Comparison of ENCODE assay signal across 8 mouse cellular contexts in the genomic region with DNA sequence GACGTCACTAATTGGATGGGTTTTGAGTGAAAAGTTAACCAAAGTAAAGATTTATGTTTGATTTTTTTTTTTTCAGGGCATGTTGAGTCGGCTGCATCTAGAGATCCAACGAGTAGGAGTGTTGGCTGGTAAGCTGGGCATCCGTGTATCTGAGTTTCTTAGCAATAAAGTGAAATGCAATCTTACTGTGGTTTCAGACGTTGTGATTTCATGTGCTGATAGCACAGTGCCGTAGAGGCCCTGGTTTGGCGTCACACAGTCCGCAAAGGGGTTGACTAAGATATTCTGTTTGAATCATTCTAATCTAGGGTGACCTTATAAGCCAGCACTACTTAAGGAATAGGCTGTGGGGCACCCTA. TPM values are rescaled to one million over a fixed set of nuclear protein-coding genes. Genes with fewer than 3 reads are reported as not detected.
A peak's percentile ranks its signal among the peaks of the same experiment; 100 is the strongest.
DNase-seq lines count a peak whose midpoint lies in the region; ATAC-seq and TF ChIP-seq lines count a peak whose summit lies in the region.

No protein-coding gene starts in this region.

- H3K4me2 ChIP-seq in hindbrain, postnatal 0 days (ENCODE audit: low read depth, low read length): peak overlapping the region; percentile 90

- intact Hi-C loops in left cerebral cortex, adult 2 months (cut with DNase I): loop anchor here (2.0 kb wide), 1 partner anchor 126 kb away; no protein-coding TSS in a partner anchor

- DNase-seq in left cerebral cortex, adult 2 months (ENCODE audit: extremely low spot score in 1 of 2, low spot score in 2 of 2): peak in 1 of 2 experiments; percentile 18
- no peak for DNase-seq in left cerebral cortex, adult 11 months (ENCODE audit: low spot score)
- no peak for DNase-seq in hindbrain, postnatal 0 days (ENCODE audit: low spot score)
- peak; percentile 57 for DNase-seq in naive thymus-derived CD4-positive, alpha-beta T cell, adult 2 months (ENCODE audit: low read depth)
- DNase-seq in layer of hippocampus, adult 8-10 months (ENCODE audit: low spot score in 2 of 2): no peak
- DNase-seq in yolk sac, embryonic 10.5 days (ENCODE audit: low spot score): no peak
- no peak for DNase-seq in frontal cortex, adult 2 months (ENCODE audit: extremely low spot score in 1 of 2, low spot score in 1 of 2)

- peak overlapping the region; percentile 71 for H3K4me3 ChIP-seq in left cerebral cortex, adult 2 months
- H3K4me3 ChIP-seq in brown adipose tissue, adult 24 weeks (ENCODE audit: insufficient read depth, low read depth, low read length): peak overlapping the region; percentile 66
- H3K4me3 ChIP-seq in hindbrain, postnatal 0 days (ENCODE audit: low read length): peak overlapping the region; percentile 60

- no peaks in the 10 kb centered on the region for H3K27me3 ChIP-seq in hindbrain, postnatal 0 days (ENCODE audit: insufficient read depth, low read length)

- no peaks in the 10 kb centered on the region for H3K36me3 ChIP-seq in hindbrain, postnatal 0 days (ENCODE audit: insufficient read depth, low read length)

- 1% methylated on average over 8 of the region's 8 CpGs for WGBS in hindbrain, postnatal 0 days

- no peak for TF ChIP-seq CTCF in left cerebral cortex, adult 2 months (IDR thresholded peaks at IDR 0.05)
- TF ChIP-seq CTCF in hindbrain, postnatal 0 days (IDR thresholded peaks at IDR 0.05; ENCODE audit: low read depth): no peak

- H3K9ac ChIP-seq in hindbrain, postnatal 0 days (replicated peaks; ENCODE audit: low read length): peak overlapping the region; percentile 71

- H3K9me3 ChIP-seq in hindbrain, postnatal 0 days (ENCODE audit: low read length): no peaks in the 10 kb centered on the region

- H3K4me1 ChIP-seq in brown adipose tissue, adult 24 weeks (ENCODE audit: control insufficient read depth, insufficient read depth, insufficient read length, low read length): peaks cover 15% of the 10 kb centered on the region; the same call in 1 of the 2 replicates
- peaks cover 31% of the 10 kb centered on the region for H3K4me1 ChIP-seq in hindbrain, postnatal 0 days (ENCODE audit: insufficient read depth, low read length)

- ATAC-seq in hindbrain, postnatal 0 days: no peak

- peak overlapping the region; percentile 79 for H3K27ac ChIP-seq in left cerebral cortex, adult 2 months
- H3K27ac ChIP-seq in brown adipose tissue, adult 24 weeks (replicated peaks; ENCODE audit: low read depth, low read length): peak overlapping the region; percentile 36
- peak overlapping the region; percentile 82 for H3K27ac ChIP-seq in hindbrain, postnatal 0 days

RNA-seq across cellular contexts. Expression of a gene that starts 0.8 kb away (rescaled TPM):
- 10 to 100 TPM; 81.3 to 85.3 TPM for total RNA-seq in left cerebral cortex, adult 2 months (2021)
- 32.1 and 42.0 TPM in 2 replicates for polyA plus RNA-seq in brown adipose tissue, adult 24 weeks (2012; ENCODE audit: insufficient read depth, insufficient read length, missing spikeins)
- 159 and 165 TPM in 2 replicates for total RNA-seq in hindbrain, postnatal 0 days (2014; rRNA removed)
- 64.0 and 66.1 TPM in 2 replicates for polyA plus RNA-seq in hindbrain, postnatal 0 days (2015; fragmentation: Nextera tagmentation; extraction: Ambion mirVana)
- total RNA-seq in layer of hippocampus, adult 8-10 months (2022): 100 to 1,000 TPM in 2 of 4 experiments, 10 to 100 TPM in 2; 82.9 to 106 (median 97.4) TPM
- 194 and 212 TPM in 2 replicates for polyA plus RNA-seq in frontal cortex, adult 2 months (2012; rRNA removed)

RNA-seq across cellular contexts. Expression of a gene that starts 5.5 kb away (rescaled TPM):
- total RNA-seq in left cerebral cortex, adult 2 months (2021): 10 to 100 TPM; 53.6 to 54.1 TPM
- not detected in 2 replicates for polyA plus RNA-seq in brown adipose tissue, adult 24 weeks (2012; ENCODE audit: insufficient read depth, insufficient read length, missing spikeins)
- 2.7 and 4.0 TPM in 2 replicates for total RNA-seq in hindbrain, postnatal 0 days (2014; rRNA removed)
- 10.6 and 14.7 TPM in 2 replicates for polyA plus RNA-seq in hindbrain, postnatal 0 days (2015; fragmentation: Nextera tagmentation; extraction: Ambion mirVana)
- total RNA-seq in layer of hippocampus, adult 8-10 months (2022): 10 to 100 TPM; 63.4 to 66.7 (median 65.6) TPM
- polyA plus RNA-seq in frontal cortex, adult 2 months (2012; rRNA removed): 97.2 and 118 TPM in 2 replicates

RNA-seq across cellular contexts. Expression of a gene that starts 21.1 kb away (rescaled TPM):
- 10 to 100 TPM; 89.1 to 97.5 TPM for total RNA-seq in left cerebral cortex, adult 2 months (2021)
- 8.2 and 10.1 TPM in 2 replicates for polyA plus RNA-seq in brown adipose tissue, adult 24 weeks (2012; ENCODE audit: insufficient read depth, insufficient read length, missing spikeins)
- total RNA-seq in hindbrain, postnatal 0 days (2014; rRNA removed): 87.9 and 99.2 TPM in 2 replicates
- polyA plus RNA-seq in hindbrain, postnatal 0 days (2015; fragmentation: Nextera tagmentation; extraction: Ambion mirVana): 14.9 and 16.0 TPM in 2 replicates
- 100 to 1,000 TPM in 1 of 4 experiments, 10 to 100 TPM in 3; 72.1 to 120 (median 88.4) TPM for total RNA-seq in layer of hippocampus, adult 8-10 months (2022)
- polyA plus RNA-seq in frontal cortex, adult 2 months (2012; rRNA removed): 85.1 and 85.3 TPM in 2 replicates

RNA-seq across cellular contexts. Expression of a gene that starts 40.1 kb away (rescaled TPM):
- total RNA-seq in left cerebral cortex, adult 2 months (2021): 100 to 1,000 TPM; 134 to 144 TPM
- not detected in 2 replicates for polyA plus RNA-seq in brown adipose tissue, adult 24 weeks (2012; ENCODE audit: insufficient read depth, insufficient read length, missing spikeins)
- total RNA-seq in hindbrain, postnatal 0 days (2014; rRNA removed): 152 and 163 TPM in 2 replicates
- 42.1 and 43.7 TPM in 2 replicates for polyA plus RNA-seq in hindbrain, postnatal 0 days (2015; fragmentation: Nextera tagmentation; extraction: Ambion mirVana)
- 100 to 1,000 TPM; 134 to 172 (median 153) TPM for total RNA-seq in layer of hippocampus, adult 8-10 months (2022)
- 116 and 124 TPM in 2 replicates for polyA plus RNA-seq in frontal cortex, adult 2 months (2012; rRNA removed)

RNA-seq across cellular contexts. Expression of a gene that starts 49.7 kb away (rescaled TPM):
- total RNA-seq in left cerebral cortex, adult 2 months (2021): 10 to 100 TPM; 34.5 to 37.1 TPM
- polyA plus RNA-seq in brown adipose tissue, adult 24 weeks (2012; ENCODE audit: insufficient read depth, insufficient read length, missing spikeins): 6.6 and 9.8 TPM in 2 replicates
- 45.9 and 55.3 TPM in 2 replicates for total RNA-seq in hindbrain, postnatal 0 days (2014; rRNA removed)
- polyA plus RNA-seq in hindbrain, postnatal 0 days (2015; fragmentation: Nextera tagmentation; extraction: Ambion mirVana): 26.3 and 26.4 TPM in 2 replicates
- total RNA-seq in layer of hippocampus, adult 8-10 months (2022): 10 to 100 TPM; 39.7 to 43.9 (median 41.9) TPM
- 37.9 and 45.7 TPM in 2 replicates for polyA plus RNA-seq in frontal cortex, adult 2 months (2012; rRNA removed)

Comparison
In these comparisons a context has a peak if more than half of its experiments do, and no peak if none do; other contexts are left out.
1. RNA of a gene that starts 5.5 kb away (total RNA-seq): 63.4 to 66.7 TPM in layer of hippocampus, adult 8-10 months and 53.6 to 54.1 TPM in left cerebral cortex, adult 2 months; 2.7 to 4.0 TPM in hindbrain, postnatal 0 days; every median in the first group is over 10 times any median in the second.
2. Peak in every context shown above with its lines, with median percentiles within 50 percentile points of each other: H3K27ac ChIP-seq and H3K4me3 ChIP-seq.